Mouse (Mus musculus) stomach, embryonic 16.5 days (tissue): Measurements from ENCODE around the gene Klk1b4. TPM values are rescaled to one million over a fixed set of nuclear protein-coding genes. Genes with fewer than 3 reads are reported as not detected.
"Not testable (repeated sequence)": the region's sequence is repeated elsewhere in the genome, so short reads cannot be mapped to it uniquely, and the experiment has no call there.

ENCODE experiments used
- ATAC-seq: fragments of 200-750 bp; cut with Nextera tagmentation; 2 replicates; pipeline ENCODE4 v1.8.0; 2017; ENCODE audit warnings: moderate number of reproducible peaks, moderate TSS enrichment; ENCODE audit not compliant: insufficient read depth, low FRiP score
- H3K27ac ChIP-seq: fragments of 300-500 bp; sonication (generic); 2 replicates; pipeline ENCODE4 v1.5.1; 2014; ENCODE audit warnings: low read length
- H3K27me3 ChIP-seq: fragments of 300-500 bp; sonication (generic); 2 replicates; pipeline ENCODE4 v1.6.1; 2014; ENCODE audit warnings: low read length, control low read depth, mixed read lengths; ENCODE audit not compliant: control insufficient read depth, insufficient read depth
- H3K36me3 ChIP-seq: fragments of 300-500 bp; sonication (generic); 2 replicates; pipeline ENCODE4 v1.6.1; 2014; ENCODE audit warnings: low read length; ENCODE audit not compliant: control insufficient read depth, insufficient read depth
- H3K4me1 ChIP-seq: fragments of 300-500 bp; sonication (generic); 2 replicates; pipeline ENCODE4 v1.6.1; 2014; ENCODE audit warnings: low read length, control low read depth, mixed read lengths; ENCODE audit not compliant: control insufficient read depth, insufficient read depth
- H3K4me2 ChIP-seq: fragments of 300-500 bp; sonication (generic); 2 replicates; pipeline ENCODE4 v1.6.1; 2014; ENCODE audit warnings: low read depth, low read length, mixed read lengths
- H3K4me3 ChIP-seq: fragments of 300-500 bp; sonication (generic); replicated peaks from 2 replicates; pipeline ENCODE4 v1.5.1; 2014; ENCODE audit warnings: mild to moderate bottlenecking, low read length
- H3K9ac ChIP-seq: fragments of 300-500 bp; sonication (generic); 2 replicates; pipeline ENCODE4 v1.6.1; 2014; ENCODE audit warnings: low read length
- H3K9me3 ChIP-seq: fragments of 300-500 bp; sonication (generic); replicated peaks from 2 replicates; pipeline ENCODE4 v1.6.1; 2016; ENCODE audit warnings: low read length, control low read depth; ENCODE audit not compliant: control insufficient read depth
- WGBS: fragments of 180-500 bp; shearing (Covaris S2); extraction: QIAGEN DNeasy Blood & Tissue Kit; methylation state at CpG from one replicate; pipeline ENCODE4 v1.1.7; 2014; 5-methylcytosine and 5-hydroxymethylcytosine counted together
- polyA plus RNA-seq: library from polyadenylated mRNA; unstranded; fragments of >200 nt; fragmentation: Nextera tagmentation; extraction: Ambion mirVana; gene quantifications from 2 replicates; pipeline ENCODE4 v1.2.1, GENCODE M21; 2015

Gene Klk1b4
- polyA plus RNA-seq, 1 experiment from 2014 or later, result 0.72 TPM

GRCm38 (mm10) chr7:44222335-44222734 is 15.1 kb downstream of the Klk1b4 start:
- not testable (repeated sequence) for H3K4me3 ChIP-seq, H3K4me2 ChIP-seq, ATAC-seq, H3K27me3 ChIP-seq, H3K36me3 ChIP-seq, H3K9ac ChIP-seq, H3K9me3 ChIP-seq, H3K27ac ChIP-seq, H3K4me1 ChIP-seq
- WGBS, result 70% methylated on average over 6 of the region's 6 CpGs

- no peaks in the 10 kb centered on the region for H3K36me3 ChIP-seq
- no peak within 1 kb of the TSS for H3K27ac ChIP-seq
- H3K9ac ChIP-seq, result no peak within 1 kb of the TSS
- WGBS, result 29% methylated on average over 1 of the region's 1 CpGs
- H3K4me2 ChIP-seq, result no peak within 1 kb of the TSS
- no peaks in the 10 kb centered on the region for H3K4me1 ChIP-seq
- no peaks in the 10 kb centered on the region for H3K9me3 ChIP-seq
- H3K27me3 ChIP-seq, result no peaks in the 10 kb centered on the region
- ATAC-seq, result peak; percentile 43; the same call in 1 of the 2 replicates
- H3K4me3 ChIP-seq, result no peak within 1 kb of the TSS
These were observed 17.8 kb downstream of the Klk1b4 start, which contains the start of gene Klk1 for GRCm38 (mm10) chr7:44225076-44225475. Gene Klk1 (plus strand): TSS chr7:44225360.

GRCm38 (mm10) chr7:44235909-44236308 is 28.7 kb downstream of the Klk1b4 start, which contains the start of gene Gm36864:
Gene Gm36864 (plus strand): TSS chr7:44236177.
- H3K9me3 ChIP-seq, result no peaks in the 10 kb centered on the region
- no peak within 1 kb of the TSS for H3K4me3 ChIP-seq
- no peak for ATAC-seq
- no peak within 1 kb of the TSS for H3K4me2 ChIP-seq
- H3K27me3 ChIP-seq, result no peaks in the 10 kb centered on the region
- no peak within 1 kb of the TSS for H3K27ac ChIP-seq
- H3K36me3 ChIP-seq, result no peaks in the 10 kb centered on the region
- no peaks in the 10 kb centered on the region for H3K4me1 ChIP-seq
- WGBS, result 74% methylated on average over 3 of the region's 3 CpGs
- H3K9ac ChIP-seq, result no peak within 1 kb of the TSS

- Histone ChIP-seq H3K9ac (no peak overlapping the region), H3K4me2 (no peak overlapping the region), H3K9me3 (no peaks in the 10 kb centered on the region), H3K27me3 (no peaks in the 10 kb centered on the region), H3K27ac (no peak overlapping the region), H3K4me3 (no peak overlapping the region), H3K36me3 (no peaks in the 10 kb centered on the region), H3K4me1 (no peaks in the 10 kb centered on the region)
- no peak for ATAC-seq
- 58% methylated on average over 2 of the region's 2 CpGs for WGBS
These were observed 32.7 kb downstream of the Klk1b4 start for GRCm38 (mm10) chr7:44239913-44240312.

GRCm38 (mm10) chr7:44240712-44241111 is 33.5 kb downstream of the Klk1b4 start:
- 55% methylated on average over 1 of the region's 1 CpGs for WGBS
- 0 out of 2 replicates have a peak, but pooled peaks cover 6% of the 10 kb centered on the region for H3K4me1 ChIP-seq
- no peaks in the 10 kb centered on the region for H3K9me3 ChIP-seq
- no peak overlapping the region for H3K9ac ChIP-seq
- H3K27me3 ChIP-seq, result no peaks in the 10 kb centered on the region
- H3K4me3 ChIP-seq, result no peak overlapping the region
- H3K4me2 ChIP-seq, result no peak overlapping the region
- no peak for ATAC-seq
- H3K36me3 ChIP-seq, result no peaks in the 10 kb centered on the region
- no peak overlapping the region for H3K27ac ChIP-seq

GRCm38 (mm10) chr7:44241163-44241562 is 33.9 kb downstream of the Klk1b4 start:
- H3K4me2 ChIP-seq, result no peak overlapping the region
- H3K27me3 ChIP-seq, result no peaks in the 10 kb centered on the region
- H3K27ac ChIP-seq, result no peak overlapping the region
- H3K36me3 ChIP-seq, result no peaks in the 10 kb centered on the region
- no peak overlapping the region for H3K9ac ChIP-seq
- WGBS, result 56% methylated on average over 2 of the region's 2 CpGs
- no peak overlapping the region for H3K4me3 ChIP-seq
- no peak for ATAC-seq
- 0 out of 2 replicates have a peak, but pooled peaks cover 6% of the 10 kb centered on the region for H3K4me1 ChIP-seq
- H3K9me3 ChIP-seq, result no peaks in the 10 kb centered on the region

- whole genome bisulfite sequencing, result 47% methylated on average over 1 of the region's 1 CpGs
- H3K27ac ChIP-seq, result no peak overlapping the region
- no peak for ATAC-seq
- no peaks in the 10 kb centered on the region for H3K27me3 ChIP-seq
- peaks cover 11% of the 10 kb centered on the region for H3K4me1 ChIP-seq
- H3K4me3 ChIP-seq, result no peak overlapping the region
- no peak overlapping the region for H3K4me2 ChIP-seq
- H3K36me3 ChIP-seq, result peaks cover under 1% of the 10 kb centered on the region; the same call in 1 of the 2 replicates
- H3K9me3 ChIP-seq, result no peaks in the 10 kb centered on the region
- H3K9ac ChIP-seq, result no peak overlapping the region
These were observed 36.8 kb downstream of the Klk1b4 start for GRCm38 (mm10) chr7:44244080-44244479.

- H3K9me3 ChIP-seq, result no peaks in the 10 kb centered on the region
- H3K4me1 ChIP-seq, result peaks cover 11% of the 10 kb centered on the region
- H3K27me3 ChIP-seq, result no peaks in the 10 kb centered on the region
- peak within 1 kb of the TSS; percentile 91 for H3K9ac ChIP-seq
- H3K36me3 ChIP-seq, result peaks cover 4% of the 10 kb centered on the region; the same call in 1 of the 2 replicates
- H3K4me3 ChIP-seq, result peak within 1 kb of the TSS; percentile 96
- ATAC-seq, result peak; percentile 89
- H3K4me2 ChIP-seq, result peak within 1 kb of the TSS; percentile 81
- peak within 1 kb of the TSS; percentile 90 for H3K27ac ChIP-seq
- WGBS, result under 1% methylated on average over 62 of the region's 62 CpGs
These were observed 39.1 kb downstream of the Klk1b4 start, which contains the start of the genes 1700028J19Rik and 2410002F23Rik for GRCm38 (mm10) chr7:44246055-44246983. Gene 1700028J19Rik (minus strand): TSS chr7:44246695. Gene 2410002F23Rik (plus strand): TSS chr7:44246722.

- 0% methylated on average over 23 of the region's 23 CpGs for WGBS
- peaks cover 11% of the 10 kb centered on the region for H3K4me1 ChIP-seq
- H3K36me3 ChIP-seq, result peaks cover 4% of the 10 kb centered on the region; the same call in 1 of the 2 replicates
- peak overlapping the region; percentile 81 for H3K4me2 ChIP-seq
- H3K27ac ChIP-seq, result peak overlapping the region; percentile 90
- peak overlapping the region; percentile 91 for H3K9ac ChIP-seq
- peak overlapping the region; percentile 96 for H3K4me3 ChIP-seq
- H3K27me3 ChIP-seq, result no peaks in the 10 kb centered on the region
- H3K9me3 ChIP-seq, result no peaks in the 10 kb centered on the region
- ATAC-seq, result peak; percentile 18; the same call in 1 of the 2 replicates
These were observed 39.8 kb downstream of the Klk1b4 start for GRCm38 (mm10) chr7:44246984-44247470.
